Mouse (Mus musculus) liver, postnatal 0 days (tissue): ENCODE results near the gene Ptprq.

Experiments used
- CTCF ChIP-seq: sonication (generic); IDR thresholded peaks from 2 replicates; pipeline ENCODE4 v1.5.1; 2016; ENCODE audit warnings: antibody characterized with exemption, low read depth
- EP300 ChIP-seq: IDR thresholded peaks from 2 replicates; pipeline ENCODE4 v1.6.1; 2016; ENCODE audit warnings: antibody characterized with exemption, low read depth, mild to moderate bottlenecking

- TF ChIP-seq CTCF (peak; percentile 61), EP300 (no peak)
These were observed 27.7 kb upstream of the Ptprq start for GRCm38 (mm10) chr10:107747566-107747965.
